10 mouse cellular contexts compared by ENCODE assay signal in the genomic region with DNA sequence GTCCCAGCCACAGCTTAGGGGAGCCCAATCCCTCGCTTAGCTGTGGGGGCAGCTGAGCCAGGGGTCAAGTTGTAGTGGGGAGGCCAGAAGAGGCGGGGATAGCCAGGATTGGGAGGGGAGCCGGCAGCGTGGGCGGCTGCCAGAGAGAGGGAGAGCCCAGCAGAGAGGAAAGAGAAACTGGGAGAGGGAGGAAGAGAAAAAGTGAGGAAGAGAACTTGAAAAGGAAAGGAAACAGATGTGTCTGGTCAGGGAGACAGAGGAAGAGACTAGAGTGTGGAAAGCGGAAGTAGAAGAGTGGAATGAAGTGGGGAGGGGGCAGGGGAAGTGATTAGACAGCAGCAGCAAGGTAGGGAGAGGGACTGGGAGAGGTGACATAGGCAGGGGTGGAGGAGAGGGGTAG. TPM values are rescaled to one million over a fixed set of nuclear protein-coding genes. Genes with fewer than 3 reads are reported as not detected.
A peak's percentile ranks its signal among the peaks of the same experiment; 100 is the strongest.
DNase-seq lines count a peak whose midpoint lies in the region; ATAC-seq lines count a peak whose summit lies in the region.
"Had no signal": no experiment of that assay in that cellular context is flagged by ENCODE, and none has a peak within 500 bp of the region (broad histone marks: within the 10 kb centered on the region; RNA-seq: fewer than 3 reads in every experiment).

No protein-coding gene starts in this region.

- DNase-seq in heart, adult 11 months, result peak; percentile 97
- DNase-seq in heart, adult 8-10 months (ENCODE audit: low spot score), result no peak
- peak; percentile 19 for DNase-seq in CD4-positive helper T cell, adult 2 months (ENCODE audit: low read depth, low spot score)
- peak; percentile 42 for DNase-seq in gastrocnemius, postnatal 25 days
- no peak for DNase-seq in embryo, embryonic 9.5 days (ENCODE audit: extremely low spot score)
- DNase-seq in layer of hippocampus, postnatal 10 days (ENCODE audit: low spot score in 2 of 2), result no peak
- DNase-seq in thymus, postnatal 36 days, result no peak

- no peak overlapping the region for H3K4me3 ChIP-seq in limb, embryonic 13.5 days

- ATAC-seq in limb, embryonic 13.5 days (ENCODE audit: low FRiP score, low read depth), result no peak

- H3K9me3 ChIP-seq in limb, embryonic 13.5 days, result no peaks in the 10 kb centered on the region

- H3K4me1 ChIP-seq in limb, embryonic 13.5 days, result peaks cover 22% of the 10 kb centered on the region

- H3K27me3 ChIP-seq in limb, embryonic 13.5 days, result no peaks in the 10 kb centered on the region

- peaks cover 2% of the 10 kb centered on the region; the same call in 1 of the 2 replicates for H3K36me3 ChIP-seq in limb, embryonic 13.5 days

- no peak overlapping the region; the same call in 1 of the 2 replicates for H3K27ac ChIP-seq in limb, embryonic 13.5 days

- peak overlapping the region; percentile 9; the same call in 1 of the 2 replicates for H3K4me2 ChIP-seq in limb, embryonic 13.5 days (replicated peaks)

- no peak overlapping the region for H3K9ac ChIP-seq in limb, embryonic 13.5 days

- 15% methylated on average over 6 of the region's 6 CpGs for WGBS in limb, embryonic 13.5 days

RNA-seq across cellular contexts. Expression of a gene that starts 3.3 kb away (rescaled TPM):
- total RNA-seq in heart, adult 8-10 months (2022), result 1 to 10 TPM; 2.6 to 4.2 (median 3.0) TPM
- 1 to 10 TPM; 7.5 to 8.5 TPM for total RNA-seq in gastrocnemius, postnatal 25 days (2021)
- polyA plus RNA-seq in limb, embryonic 13.5 days (2015; fragmentation: Nextera tagmentation; extraction: Ambion mirVana), result 3.3 and 4.9 TPM in 2 replicates
- under 1 TPM; 0.80 to 0.94 TPM for total RNA-seq in layer of hippocampus, postnatal 10 days (2021)

RNA-seq across cellular contexts. Expression of a gene that starts 3.4 kb away (rescaled TPM):
- total RNA-seq in heart, adult 8-10 months (2022), result 10 to 100 TPM; 21.9 to 31.6 (median 28.0) TPM
- total RNA-seq in gastrocnemius, postnatal 25 days (2021), result 10 to 100 TPM; 13.8 to 19.2 TPM
- 27.5 and 28.8 TPM in 2 replicates for polyA plus RNA-seq in limb, embryonic 13.5 days (2015; fragmentation: Nextera tagmentation; extraction: Ambion mirVana)
- total RNA-seq in layer of hippocampus, postnatal 10 days (2021), result 10 to 100 TPM; 23.6 to 29.3 TPM

RNA-seq across cellular contexts. Expression of a gene that starts 19.3 kb away (rescaled TPM):
- total RNA-seq in heart, adult 8-10 months (2022), result 100 to 1,000 TPM; 130 to 149 (median 139) TPM
- 10 to 100 TPM; 60.8 to 73.2 TPM for total RNA-seq in gastrocnemius, postnatal 25 days (2021)
- polyA plus RNA-seq in limb, embryonic 13.5 days (2015; fragmentation: Nextera tagmentation; extraction: Ambion mirVana), result 215 TPM in 2 replicates
- 100 to 1,000 TPM; 107 to 117 TPM for total RNA-seq in layer of hippocampus, postnatal 10 days (2021)

RNA-seq across cellular contexts. Expression of a gene that starts 25.2 kb away (rescaled TPM):
- 1 to 10 TPM in 3 of 4 experiments, under 1 TPM in 1; 0.40 to 2.0 (median 1.1) TPM for total RNA-seq in heart, adult 8-10 months (2022)
- total RNA-seq in gastrocnemius, postnatal 25 days (2021), result 1 to 10 TPM in 1 of 2 experiments, under 1 TPM in 1; 0.99 to 1.2 TPM
- polyA plus RNA-seq in limb, embryonic 13.5 days (2015; fragmentation: Nextera tagmentation; extraction: Ambion mirVana), result 0.43 and 0.98 TPM in 2 replicates
- not detected for total RNA-seq in layer of hippocampus, postnatal 10 days (2021)
- total RNA-seq: left cerebral cortex, postnatal 14 days; neutrophil, adult 5-6 weeks had no signal

RNA-seq across cellular contexts. Expression of a gene that starts 40.5 kb away (rescaled TPM):
- total RNA-seq in heart, adult 8-10 months (2022), result 100 to 1,000 TPM; 295 to 316 (median 308) TPM
- total RNA-seq in gastrocnemius, postnatal 25 days (2021), result 10 to 100 TPM; 56.3 to 63.9 TPM
- polyA plus RNA-seq in limb, embryonic 13.5 days (2015; fragmentation: Nextera tagmentation; extraction: Ambion mirVana), result 55.7 and 59.5 TPM in 2 replicates
- 10 to 100 TPM; 20.8 to 22.9 TPM for total RNA-seq in layer of hippocampus, postnatal 10 days (2021)

Comparison
In these comparisons a context has a peak if more than half of its experiments do, and no peak if none do; other contexts are left out.
1. DNase-seq: peak in heart, adult 11 months (single experiment), CD4-positive helper T cell, adult 2 months (single experiment) and gastrocnemius, postnatal 25 days (single experiment); none in heart, adult 8-10 months (single experiment), embryo, embryonic 9.5 days (single experiment), layer of hippocampus, postnatal 10 days (0 of 2) and thymus, postnatal 36 days (0 of 2).